Mouse (Mus musculus): ENCODE measurements around the gene Mmrn2.

Mmrn2 gene

DNA sequence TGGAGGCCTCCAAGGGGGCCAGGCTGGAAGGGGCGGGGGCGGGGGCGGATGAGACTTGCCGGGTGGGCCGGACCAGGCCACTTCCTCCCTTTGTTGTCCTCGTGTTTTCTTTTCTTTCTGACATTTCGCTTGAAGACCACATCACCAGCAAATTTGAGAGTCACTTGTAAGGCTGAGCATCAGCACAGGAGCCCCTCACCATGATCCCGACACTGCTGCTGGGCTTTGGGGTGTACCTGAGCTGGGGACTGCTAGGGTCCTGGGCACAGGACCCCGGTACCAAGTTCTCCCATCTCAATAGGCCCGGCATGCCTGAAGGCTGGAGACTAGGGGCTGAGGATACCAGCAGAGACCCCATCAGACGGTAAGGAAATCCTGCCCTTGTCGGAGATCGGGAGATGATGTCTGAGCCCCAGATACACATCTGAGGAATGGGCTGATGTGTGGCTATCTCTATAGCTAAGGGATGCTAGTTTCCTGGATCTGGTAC lies at the start of gene Mmrn2:
Mmrn2 (plus strand) TSS at position 51 of the 490 bp plus-strand sequence.
- no peak for DNase-seq (ENCODE audit: low read depth)

DNA sequence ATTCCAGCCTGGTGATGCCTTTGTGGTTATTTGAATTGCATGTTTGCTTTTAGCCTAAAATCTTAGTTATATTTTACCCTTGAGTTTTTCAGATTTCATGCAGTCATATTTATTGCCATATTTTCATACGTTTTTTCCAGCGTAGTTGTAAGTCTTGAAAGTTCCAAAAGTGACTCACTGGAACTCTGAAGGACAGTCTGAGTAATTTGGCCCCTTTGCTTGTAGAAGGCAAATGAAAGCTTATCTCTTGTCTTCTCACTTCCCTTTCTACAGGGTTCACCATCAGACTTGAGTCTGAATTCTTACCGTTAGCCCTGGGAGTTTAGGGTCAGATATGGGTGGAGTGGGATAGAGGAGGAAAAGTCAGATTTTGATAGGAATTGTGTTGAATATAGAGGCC lies 48.7 kb upstream of the Mmrn2 start:
- DNase-seq (ENCODE audit: low read depth), result no peak

- DNase-seq (ENCODE audit: low read depth), result no peak
Measured at GRCm38 (mm10) chr14:34327618-34328017, 47.6 kb upstream of the Mmrn2 start.

DNA sequence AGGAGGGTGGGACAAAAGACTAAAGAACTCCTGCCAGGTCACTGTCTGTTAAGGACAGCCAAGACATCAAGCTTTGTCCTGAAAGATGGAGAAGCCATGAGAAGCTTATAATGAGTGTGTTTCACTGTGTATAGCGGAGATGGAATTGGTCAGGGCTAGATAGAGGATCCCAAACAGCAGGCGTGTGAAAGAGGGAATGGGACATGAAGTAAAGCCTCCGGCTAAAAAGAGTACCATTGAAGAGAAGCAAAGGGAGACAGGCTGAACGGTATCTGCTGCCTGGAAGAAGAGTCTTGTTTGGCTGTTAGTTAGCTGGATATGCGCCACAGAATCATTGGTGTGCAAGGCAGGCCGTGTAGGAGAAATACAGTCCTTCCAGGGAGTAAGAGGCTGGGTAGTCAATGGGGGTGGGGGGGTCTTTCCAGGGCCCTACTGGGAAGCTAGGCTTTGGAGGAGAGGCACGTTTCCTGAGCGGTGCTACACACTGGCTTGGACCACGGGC lies 44.6 kb upstream of the Mmrn2 start:
- no peak for DNase-seq (ENCODE audit: low read depth)

DNA sequence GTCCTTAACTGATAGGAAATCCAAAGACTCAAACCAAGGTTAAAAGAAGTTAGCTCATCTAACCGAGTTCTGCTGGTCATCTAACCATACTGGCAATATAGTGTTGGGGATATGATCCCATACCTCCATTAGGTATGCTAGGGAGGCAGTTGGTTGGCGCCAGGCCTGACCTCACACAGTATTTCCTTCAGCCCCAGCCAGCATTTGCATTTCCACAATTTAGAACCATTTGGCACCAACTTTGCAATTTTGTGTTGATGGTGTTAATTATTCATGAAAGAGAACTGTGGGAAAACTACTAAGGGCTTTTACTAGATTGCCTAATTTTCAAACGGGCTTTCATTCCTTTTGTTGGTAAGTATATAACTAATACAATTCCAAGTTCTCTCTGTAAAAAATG lies 43.4 kb upstream of the Mmrn2 start:
- DNase-seq (ENCODE audit: low read depth), result no peak

DNA sequence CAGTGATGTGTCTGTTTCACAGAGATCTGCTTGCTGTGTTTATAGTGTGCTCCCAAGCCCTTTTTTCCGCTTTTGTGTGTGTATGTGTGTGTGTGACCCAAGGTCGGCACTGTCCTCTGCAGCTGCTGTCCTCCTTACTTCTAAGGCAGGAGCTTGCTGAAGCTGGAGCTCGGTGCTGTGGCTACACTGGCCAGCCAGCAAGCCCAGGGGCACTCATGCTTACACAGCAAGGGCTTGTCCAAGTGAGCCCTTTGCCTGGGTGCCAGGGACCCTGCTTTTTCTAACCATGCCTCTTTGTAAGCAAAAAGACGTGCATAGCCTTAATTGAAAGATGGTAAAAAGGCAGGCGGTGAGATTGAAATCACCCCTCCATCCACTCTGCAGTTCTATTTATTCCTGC lies 42.8 kb upstream of the Mmrn2 start:
- DNase-seq (ENCODE audit: low read depth), result no peak

DNA sequence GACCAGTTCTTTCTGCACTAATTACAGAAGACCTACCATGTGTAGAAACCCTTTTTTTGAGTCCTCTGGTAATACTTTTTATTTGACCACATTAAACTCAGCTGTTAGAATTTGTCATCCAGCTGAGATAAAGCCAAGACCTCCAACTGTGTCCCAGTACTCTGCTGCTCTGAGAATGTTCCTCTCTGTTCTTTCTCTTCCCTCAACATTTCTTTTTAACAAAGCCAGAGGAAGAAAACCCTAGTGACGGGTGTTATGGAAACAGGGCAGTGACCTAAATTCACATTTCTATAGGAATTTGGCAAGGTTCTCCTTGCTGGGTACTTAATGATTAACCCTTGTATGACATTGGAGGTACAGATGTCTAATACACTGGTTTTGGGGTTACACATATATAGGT lies 35.8 kb upstream of the Mmrn2 start:
- DNase-seq (ENCODE audit: low read depth), result no peak

DNA sequence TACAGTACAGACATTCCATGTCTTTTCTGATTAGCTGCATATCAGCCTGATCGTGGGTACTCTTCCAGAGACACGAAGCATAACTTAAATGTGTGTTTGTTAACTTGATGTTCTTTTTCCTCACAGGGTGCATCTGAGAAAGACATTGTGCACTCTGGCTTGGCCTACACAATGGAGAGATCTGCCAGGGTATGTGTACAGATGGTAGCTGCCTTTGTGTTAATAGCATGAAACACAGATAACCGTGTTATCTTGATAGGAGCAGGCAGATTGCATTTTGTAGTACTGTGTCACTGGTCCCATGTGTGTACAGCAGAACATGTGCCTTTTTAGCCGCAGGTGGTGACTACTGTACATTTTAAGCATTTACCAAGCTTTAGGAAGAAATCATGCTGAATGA lies 33.3 kb upstream of the Mmrn2 start:
- DNase-seq (ENCODE audit: low read depth), result no peak

DNA sequence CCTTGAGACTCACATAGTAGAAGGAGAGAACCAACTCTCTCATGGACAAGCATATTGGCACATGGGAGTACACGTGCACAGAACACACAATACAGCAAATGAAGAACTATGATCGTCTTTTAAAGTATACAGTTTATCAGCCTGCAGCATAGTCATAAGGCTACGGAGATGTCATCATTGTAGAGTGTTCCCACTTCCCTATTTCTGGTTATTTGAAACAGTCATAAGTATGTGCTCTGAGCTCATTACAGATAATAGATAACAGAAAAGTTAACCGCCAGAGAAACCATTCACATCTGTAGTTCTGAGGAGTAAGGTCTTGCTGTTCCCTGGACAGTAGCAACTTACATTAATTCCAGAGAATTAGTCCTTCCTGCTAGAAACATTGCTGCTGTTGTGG lies 32.2 kb upstream of the Mmrn2 start:
- DNase-seq (ENCODE audit: low read depth), result no peak

- DNase-seq (ENCODE audit: low read depth), result no peak
Measured at GRCm38 (mm10) chr14:34344361-34344760, 30.9 kb upstream of the Mmrn2 start.

DNA sequence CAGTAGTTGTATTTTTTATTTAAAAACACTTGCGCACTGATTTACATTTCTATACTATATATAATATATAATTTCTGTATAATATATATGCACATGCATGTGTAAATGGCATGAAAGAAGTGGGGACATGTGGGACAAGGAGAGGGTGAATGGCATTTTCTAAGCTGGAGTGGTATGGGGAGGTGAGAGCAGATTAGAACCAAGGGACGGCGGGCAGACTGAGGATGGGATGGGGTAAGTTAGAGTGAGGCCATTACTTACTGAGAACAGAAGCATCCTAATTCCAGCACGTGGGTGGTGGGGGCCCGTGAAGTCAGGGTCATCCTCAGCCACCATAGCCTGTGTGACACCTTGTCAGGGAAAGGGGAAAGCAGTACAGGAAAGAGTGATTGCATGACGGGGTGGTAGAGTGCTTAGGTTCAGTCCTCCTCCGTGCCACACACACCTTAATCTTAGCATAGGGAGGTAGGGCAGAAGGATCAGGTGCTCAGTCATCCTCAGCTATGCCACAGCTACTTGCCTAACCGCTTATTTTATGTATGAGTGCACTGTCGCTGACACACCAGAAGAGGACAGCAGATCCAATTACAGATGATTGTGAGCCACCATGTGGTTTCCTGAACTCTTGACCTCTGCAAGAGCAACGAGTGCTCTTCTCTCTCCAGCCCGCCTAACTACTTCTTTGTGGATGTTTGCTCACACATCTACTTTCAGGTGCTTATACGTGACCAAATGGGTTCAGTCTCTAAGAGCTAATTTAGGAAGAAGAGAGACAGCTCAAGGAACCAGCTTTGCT lies 29.3 kb upstream of the Mmrn2 start:
- no peak for DNase-seq (ENCODE audit: low read depth)

- no peak for DNase-seq (ENCODE audit: low read depth)
Measured at GRCm38 (mm10) chr14:34347084-34347483, 28.2 kb upstream of the Mmrn2 start.

DNA sequence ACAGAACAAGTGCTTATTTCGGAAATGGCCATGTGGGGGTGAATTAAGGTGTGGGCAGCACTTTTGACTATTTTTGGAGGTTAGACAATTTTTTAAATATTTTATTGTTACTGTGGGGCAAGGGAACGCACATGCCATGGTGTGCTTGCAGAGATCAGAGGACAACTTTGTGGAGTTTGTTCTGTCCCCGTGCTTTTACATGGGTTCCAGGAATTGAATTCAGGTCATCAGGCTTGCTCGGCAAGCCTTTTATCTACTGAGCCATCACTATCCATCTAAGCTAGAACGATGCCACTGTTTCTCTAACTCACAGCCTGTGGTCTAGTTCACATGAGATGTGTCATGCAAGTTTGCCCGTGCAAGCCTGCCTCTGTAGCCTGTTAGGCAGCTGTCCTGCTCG lies 27.0 kb upstream of the Mmrn2 start:
- DNase-seq (ENCODE audit: low read depth), result no peak

DNA sequence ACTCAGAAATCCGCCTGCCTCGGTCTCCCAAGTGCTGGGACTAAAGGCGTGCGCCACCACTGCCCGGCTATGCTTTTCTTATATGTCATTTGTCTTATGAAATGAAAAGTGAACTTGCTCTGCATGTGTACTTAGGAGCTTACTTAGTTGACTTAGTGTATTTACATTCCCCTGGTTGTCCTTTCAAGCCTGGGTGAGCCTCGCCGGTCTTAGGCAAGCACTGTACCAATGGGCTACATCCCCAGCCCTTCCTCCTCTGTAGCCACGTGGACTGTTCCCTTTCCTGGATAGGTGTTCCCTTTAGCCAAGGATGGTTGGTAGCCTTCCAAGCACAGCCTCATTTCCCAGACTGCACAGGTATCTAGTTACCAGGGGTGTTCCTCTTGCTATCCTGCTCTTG lies 26.3 kb upstream of the Mmrn2 start:
- no peak for DNase-seq (ENCODE audit: low read depth)

- no peak for DNase-seq (ENCODE audit: low read depth)
Measured at GRCm38 (mm10) chr14:34351660-34352059, 23.6 kb upstream of the Mmrn2 start.

DNA sequence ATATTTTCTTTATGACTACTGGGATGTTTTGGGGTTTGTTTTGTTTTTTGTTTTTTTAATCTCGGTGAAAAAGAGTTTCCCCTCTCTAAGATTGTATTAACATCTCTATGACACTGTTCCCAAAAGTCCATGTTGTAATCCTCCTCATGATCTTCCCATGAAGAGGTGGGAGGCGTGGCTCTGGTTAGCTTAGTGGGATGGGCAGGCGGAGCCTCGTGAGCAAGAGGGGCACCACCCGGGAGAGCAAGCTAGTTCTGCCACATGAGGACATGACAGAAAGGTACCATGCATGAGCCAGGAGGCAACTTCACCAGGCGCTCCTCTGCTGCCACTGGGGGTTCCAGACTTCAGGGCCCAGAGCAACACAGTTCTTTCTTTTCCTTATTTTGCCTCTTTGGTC lies 22.7 kb upstream of the Mmrn2 start:
- no peak for DNase-seq (ENCODE audit: low read depth)

- DNase-seq (ENCODE audit: low read depth), result no peak
Measured at GRCm38 (mm10) chr14:34353326-34353725, 21.9 kb upstream of the Mmrn2 start.

- no peak for DNase-seq (ENCODE audit: low read depth)
Measured at GRCm38 (mm10) chr14:34354456-34354855, 20.8 kb upstream of the Mmrn2 start.

DNA sequence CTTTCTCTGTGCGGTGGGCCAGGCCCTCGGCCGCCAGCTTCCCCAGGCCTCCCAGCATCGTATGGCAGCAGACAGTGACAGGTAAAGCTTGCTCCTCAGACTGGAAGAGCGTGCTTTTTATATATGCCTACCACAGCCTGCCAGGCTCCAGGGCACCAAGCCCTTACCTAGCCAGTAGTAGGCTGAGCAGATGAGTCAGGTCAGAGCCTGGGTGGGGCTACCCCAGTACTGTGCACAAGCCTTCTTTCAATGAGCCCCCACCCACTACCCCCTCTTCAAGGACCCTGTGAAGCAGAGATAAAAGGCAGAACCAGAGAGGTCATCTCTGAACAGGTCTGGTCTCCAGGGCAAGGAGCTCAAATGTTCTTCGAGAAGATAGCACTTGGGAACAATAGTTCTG lies 20.0 kb upstream of the Mmrn2 start, which contains the start of gene Fam25c:
Fam25c (minus strand) TSS at position 133 of the 400 bp plus-strand sequence.
- no peak for DNase-seq (ENCODE audit: low read depth)

DNA sequence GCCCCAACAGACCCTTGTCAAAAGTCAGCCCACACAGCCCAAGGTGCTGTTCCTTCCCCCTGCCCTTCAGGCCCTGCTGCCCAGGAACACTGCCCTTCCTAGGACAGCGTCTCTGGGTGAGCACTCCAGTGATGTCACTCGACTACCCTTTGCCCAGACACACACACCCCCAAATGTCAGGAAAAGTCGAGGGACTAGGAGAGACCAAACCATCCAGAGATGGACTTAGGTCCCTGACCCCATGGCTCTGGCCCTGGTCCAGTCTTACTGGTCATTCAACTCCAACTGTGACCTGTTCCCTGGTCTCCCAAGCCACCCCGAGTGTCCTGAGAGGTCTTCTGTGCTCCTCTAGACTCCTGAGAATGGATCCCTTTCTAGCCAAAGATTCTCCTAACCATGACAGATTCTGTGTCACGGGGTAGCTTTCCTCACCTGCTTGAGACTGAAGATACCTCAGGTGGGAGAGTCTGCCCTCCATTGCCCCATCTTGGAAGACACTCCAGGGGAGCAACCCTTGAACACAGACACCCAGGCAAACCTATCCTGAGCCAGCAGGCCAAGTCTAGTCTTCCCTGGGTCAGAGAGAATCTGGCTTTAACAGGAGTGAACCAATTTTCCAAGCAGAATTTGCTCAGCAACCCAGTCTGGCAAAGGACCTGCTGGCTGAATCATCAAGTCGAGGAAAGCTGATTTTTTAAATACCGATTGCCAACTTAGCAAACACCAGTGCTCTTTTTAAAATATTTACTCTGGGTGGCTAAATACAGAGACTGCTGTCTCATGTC lies 17.4 kb upstream of the Mmrn2 start:
- DNase-seq (ENCODE audit: low read depth), result peak; percentile 77

GRCm38 (mm10) chr14:34359676-34360244 lies 15.5 kb upstream of the Mmrn2 start:
- no peak for DNase-seq (ENCODE audit: low read depth)

GRCm38 (mm10) chr14:34360251-34360650 lies 15.0 kb upstream of the Mmrn2 start:
- DNase-seq (ENCODE audit: low read depth), result no peak

- no peak for DNase-seq (ENCODE audit: low read depth)
Measured at GRCm38 (mm10) chr14:34362135-34362534, 13.1 kb upstream of the Mmrn2 start.

Data from NIH3T3 (cell line).